Mouse (Mus musculus) T-cell, adult 66 days (primary cell): Measurements from ENCODE around the gene Il18rap. TPM values are rescaled to one million over a fixed set of nuclear protein-coding genes. Genes with fewer than 3 reads are reported as not detected.

Experiments
- total RNA-seq, 2 experiments: library from RNA; stranded (reverse); gene quantifications; 3 replicates in 1 of 2; 4 replicates in 1 of 2; pipeline ENCODE4 v1.2.4; 2023

The Il18rap gene
- total RNA-seq = 10 to 100 TPM; 19.1 to 26.4 TPM

DNA sequence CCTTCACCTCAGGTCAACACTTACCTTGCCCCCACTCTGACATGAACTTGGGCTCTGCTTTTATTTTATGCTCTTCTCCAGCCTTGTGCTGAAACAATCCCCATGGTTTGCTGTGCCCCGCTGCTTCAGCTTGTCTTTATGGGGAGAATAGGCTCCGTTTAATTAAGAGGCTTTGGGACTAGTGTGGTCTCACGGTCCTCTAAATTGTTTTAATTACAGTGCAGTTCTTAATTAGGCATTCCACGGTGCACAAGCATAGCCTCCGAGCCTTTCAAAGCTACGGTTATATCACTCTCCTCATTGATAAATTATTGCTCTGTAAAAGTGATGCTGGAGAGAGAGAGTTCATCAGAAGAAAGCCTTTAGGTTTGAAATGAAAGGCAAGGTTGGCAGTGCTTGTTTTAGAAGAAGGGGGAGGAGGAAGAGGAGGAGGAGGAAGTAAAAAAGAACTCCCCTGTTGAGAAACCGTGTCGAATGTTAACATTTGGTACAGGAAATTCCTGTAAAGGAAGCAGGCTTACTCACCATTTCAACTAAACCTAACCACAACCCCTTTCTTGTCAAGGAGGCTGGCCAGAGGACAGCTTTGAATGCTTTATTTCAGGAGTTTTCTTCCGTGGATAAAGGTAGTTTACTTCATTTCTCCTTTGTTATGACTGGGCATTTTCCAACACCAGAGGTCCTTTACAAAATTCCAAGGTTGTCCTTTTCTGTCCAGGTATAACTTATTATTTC is at the start of gene Il18rap:
Gene Il18rap (plus strand): TSS at position 512 of the 735 bp plus-strand sequence.

DNA sequence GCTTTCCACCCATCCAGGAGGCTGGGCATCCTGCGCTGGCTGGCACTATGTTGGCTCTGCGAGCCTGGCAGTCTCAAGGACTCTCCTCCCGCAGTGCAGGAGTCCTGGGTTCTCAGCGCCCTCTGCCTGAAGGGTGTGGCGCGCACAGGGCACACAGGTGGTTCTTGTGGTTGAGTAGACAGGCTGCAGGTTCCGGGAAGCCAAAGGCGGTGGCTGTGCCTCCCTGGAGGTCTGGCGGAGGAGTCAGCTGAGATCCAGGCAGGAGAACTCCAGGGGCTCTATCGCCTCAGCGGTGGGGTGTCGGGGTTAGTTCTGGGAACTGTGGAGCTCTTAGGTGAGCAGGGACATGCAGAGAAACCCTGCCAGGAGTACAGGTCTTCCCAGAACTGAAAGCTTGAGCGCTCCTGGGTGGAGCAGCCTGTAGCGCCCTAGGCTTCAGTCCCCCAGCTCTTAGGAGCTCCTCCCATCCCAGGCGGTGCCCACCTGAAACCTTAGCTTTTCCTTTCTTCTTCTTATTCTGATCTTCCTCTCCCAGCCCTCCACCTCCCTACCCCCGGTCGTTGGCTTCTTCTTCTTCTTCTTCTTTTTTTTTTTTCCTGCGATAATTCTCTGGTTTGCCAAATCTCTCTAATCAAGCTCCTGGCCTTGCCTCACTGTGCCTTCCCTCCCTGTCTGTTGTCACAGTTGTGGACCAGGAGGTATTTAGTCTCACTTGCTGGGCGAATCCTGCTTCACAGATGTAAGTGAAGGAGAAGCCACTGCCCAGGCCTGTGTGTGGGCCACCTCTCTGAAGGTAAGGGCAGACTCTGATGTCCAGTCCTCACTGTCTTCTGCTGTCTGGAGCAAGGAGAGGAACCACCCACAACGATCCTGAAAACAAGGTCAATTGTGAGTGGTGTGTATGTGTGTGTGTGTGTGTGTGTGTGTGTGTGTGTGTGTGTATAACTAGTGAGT is 49.4 kb upstream of the Il18rap start, which contains the start of gene Il18r1:
Gene Il18r1 (plus strand): TSS at position 76 of the 954 bp plus-strand sequence.

DNA sequence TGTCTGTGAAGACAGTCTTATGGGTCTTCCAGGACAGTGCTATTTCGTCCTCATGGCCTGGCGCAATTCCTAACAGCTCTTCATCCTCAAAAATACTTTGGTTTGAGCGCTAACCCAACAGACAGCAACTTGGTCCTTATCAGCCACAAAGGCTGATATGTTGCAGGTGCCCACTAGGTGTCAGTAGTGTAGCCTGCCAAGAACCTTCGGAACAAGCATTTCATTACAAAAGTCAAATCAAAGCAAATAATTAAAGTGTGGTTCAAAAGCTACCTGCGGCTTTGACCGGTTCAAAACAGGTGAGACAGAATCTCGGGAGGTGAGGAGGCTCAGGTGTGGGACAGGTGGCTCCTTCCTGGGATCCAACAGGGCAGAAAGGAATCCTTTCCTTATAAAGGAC is 64.6 kb downstream of the Il18rap start, which contains the start of gene Slc9a4:
Gene Slc9a4 (plus strand): TSS at position 298 of the 400 bp plus-strand sequence.

Other genes starting within 250 kb of the Il18rap start
- 10 to 100 TPM in 1 of 2 experiments, 1 to 10 TPM in 1; 8.4 to 11.2 TPM for gene Il1rl2, start 190.8 kb upstream of the Il18rap start, total RNA-seq
- gene Il1rl1, start 85.8 kb upstream of the Il18rap start, total RNA-seq = 1 to 10 TPM in 1 of 2 experiments, under 1 TPM in 1; 0.71 to 2.8 TPM
- 10 to 100 TPM; 61.5 to 65.6 TPM for gene Il18r1, start 49.8 kb upstream of the Il18rap start, total RNA-seq
- gene Slc9a4, start 64.7 kb downstream of the Il18rap start, total RNA-seq = not detected
- not detected for gene Slc9a2, start 165.2 kb downstream of the Il18rap start, total RNA-seq